Mouse (Mus musculus) CH12.LX (cell line): ENCODE measurements around the gene Cask.

Experiments
- BHLHE40 ChIP-seq: IDR thresholded peaks from 2 replicates; pipeline ENCODE4 v1.6.1; 2011; ENCODE audit warnings: mild to moderate bottlenecking, low read depth, low read length, improper control_type of control experiment
- CTCF ChIP-seq, 2 experiments: IDR thresholded peaks in 1 of 2; conservative IDR thresholded peaks in 1 of 2; 2 replicates each; pipeline ENCODE4 v1.5.1; 2011 to 2012; ENCODE audit warnings: low read depth in 2 of 2, low read length in 2 of 2, improper control_type of control experiment in 1 of 2, inconsistent platforms in 1 of 2, mild to moderate bottlenecking in 1 of 2, moderate library complexity in 1 of 2
- ELF1 ChIP-seq: IDR thresholded peaks from 2 replicates; pipeline ENCODE4 v1.6.1; 2014; ENCODE audit warnings: low read depth, mild to moderate bottlenecking, inconsistent platforms, low read length, improper control_type of control experiment
- JUND ChIP-seq: conservative IDR thresholded peaks from 2 replicates; pipeline ENCODE4 v1.6.1; 2011; ENCODE audit warnings: low read depth, low read length, improper control_type of control experiment
- POLR2A ChIP-seq: IDR thresholded peaks from 2 replicates; pipeline ENCODE4 v1.6.1; 2011; ENCODE audit warnings: low read depth, mild to moderate bottlenecking, improper control_type of control experiment, low read length
- SMC3 ChIP-seq: IDR thresholded peaks from 2 replicates; pipeline ENCODE4 v1.6.1; 2011; ENCODE audit warnings: low read depth, low read length, improper control_type of control experiment
- TCF12 ChIP-seq: IDR thresholded peaks from 2 replicates; pipeline ENCODE4 v1.6.1; 2014; ENCODE audit warnings: low read depth, mild to moderate bottlenecking, inconsistent platforms, low read length, improper control_type of control experiment
- USF1 ChIP-seq: IDR thresholded peaks from 2 replicates; pipeline ENCODE4 v1.6.1; 2014; ENCODE audit warnings: low read depth, mild to moderate bottlenecking, inconsistent platforms, low read length, improper control_type of control experiment
- ZKSCAN1 ChIP-seq: IDR thresholded peaks from 2 replicates; pipeline ENCODE4 v1.6.1; 2012; ENCODE audit warnings: low read depth, inconsistent platforms, low read length, improper control_type of control experiment, borderline replicate concordance
- ZMIZ1 ChIP-seq: IDR thresholded peaks from 2 replicates; pipeline ENCODE4 v1.6.1; 2012; ENCODE audit warnings: low read depth, mild to moderate bottlenecking, inconsistent platforms, low read length, improper control_type of control experiment

DNA sequence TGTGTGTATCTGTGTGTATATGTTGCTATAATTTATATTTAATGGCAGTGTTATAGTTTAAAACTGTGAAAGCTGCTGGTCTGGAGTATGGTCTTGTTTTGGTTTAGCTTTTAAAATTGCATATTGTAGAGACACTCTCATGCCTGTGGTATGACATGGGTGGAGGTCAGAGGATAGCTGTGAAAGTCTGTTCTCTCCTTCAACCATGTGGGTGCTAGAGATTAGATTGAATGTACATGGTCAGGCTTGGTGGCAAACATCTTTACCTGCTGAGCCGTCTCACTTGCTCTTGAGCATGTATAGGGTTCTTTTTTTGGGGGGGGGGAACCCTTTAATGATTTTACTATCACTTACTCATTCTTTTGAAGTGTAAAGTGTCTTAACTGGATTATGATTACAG is 361.4 kb downstream of the Cask start:
- TF ChIP-seq JUND (no peak), ZMIZ1 (no peak), POLR2A (no peak), CTCF (conservative IDR thresholded peaks at IDR 0.05 in 1 of 2, IDR thresholded peaks at IDR 0.05 in 1 of 2; ENCODE audit: low read depth in 2 of 2, low read length in 2 of 2) (no peak), ELF1 (no peak), BHLHE40 (no peak), USF1 (no peak), TCF12 (no peak), SMC3 (no peak), ZKSCAN1 (no peak)
